Mouse (Mus musculus) frontal cortex, postnatal 14 days (tissue): ENCODE measurements around the gene Pabpn1.

Experiments
- DNase-seq, 2 experiments: peaks; one replicate each; pipeline ENCODE4 v3.0.0; 2022; ENCODE audit warnings: low spot score in 2 of 2

Gene Pabpn1

GRCm38 (mm10) chr14:54892200-54892599 lies at the start of gene Pabpn1:
Pabpn1 (plus strand) TSS chr14:54892500.
- no peak for DNase-seq

- DNase-seq, result no peak
Observed at GRCm38 (mm10) chr14:54843461-54843860, 48.8 kb upstream of the Pabpn1 start.

- no peak for DNase-seq
Observed at GRCm38 (mm10) chr14:54855726-54856125, 36.6 kb upstream of the Pabpn1 start.

GRCm38 (mm10) chr14:54856703-54857102 lies 35.6 kb upstream of the Pabpn1 start:
- DNase-seq, result no peak

- no peak for DNase-seq
Observed at GRCm38 (mm10) chr14:54857891-54858290, 34.4 kb upstream of the Pabpn1 start.

- DNase-seq, result peak in 1 of 2 experiments; percentile 67
Observed at GRCm38 (mm10) chr14:54860511-54860910, 31.8 kb upstream of the Pabpn1 start.

GRCm38 (mm10) chr14:54863501-54864312 lies 28.6 kb upstream of the Pabpn1 start:
- peak; percentile 83 to 91 for DNase-seq

- no peak for DNase-seq
Observed at GRCm38 (mm10) chr14:54864313-54865036, 27.8 kb upstream of the Pabpn1 start.

GRCm38 (mm10) chr14:54865626-54866025 lies 26.7 kb upstream of the Pabpn1 start:
- no peak for DNase-seq

- no peak for DNase-seq
Observed at GRCm38 (mm10) chr14:54866268-54866667, 26.0 kb upstream of the Pabpn1 start.

- DNase-seq, result no peak
Observed at GRCm38 (mm10) chr14:54866936-54867335, 25.4 kb upstream of the Pabpn1 start.

- DNase-seq, result no peak
Observed at GRCm38 (mm10) chr14:54868026-54868425, 24.3 kb upstream of the Pabpn1 start.

GRCm38 (mm10) chr14:54870861-54871260 lies 21.4 kb upstream of the Pabpn1 start, which contains the start of gene Homez:
Homez (minus strand) TSS chr14:54870961.
- no peak for DNase-seq

- no peak for DNase-seq
Observed at GRCm38 (mm10) chr14:54874165-54874564, 18.1 kb upstream of the Pabpn1 start.

- peak in 1 of 2 experiments; percentile 46 for DNase-seq
Observed at GRCm38 (mm10) chr14:54875844-54876538, 16.3 kb upstream of the Pabpn1 start.

- peak; percentile 79 to 84 for DNase-seq
Observed at GRCm38 (mm10) chr14:54876539-54877047, 15.7 kb upstream of the Pabpn1 start.

GRCm38 (mm10) chr14:54877048-54877715 lies 15.1 kb upstream of the Pabpn1 start, which contains the start of gene Ppp1r3e:
Ppp1r3e (minus strand) TSS chr14:54877550.
- DNase-seq, result peak; percentile 46 to 60

GRCm38 (mm10) chr14:54883154-54884021 lies 8.9 kb upstream of the Pabpn1 start, which contains the start of the genes Bcl2l2 and Gm20521:
Bcl2l2 (plus strand) TSS chr14:54883377.
Gm20521 (plus strand) TSS chr14:54883441.
- peak in 1 of 2 experiments; percentile 65 for DNase-seq

GRCm38 (mm10) chr14:54884022-54884712 lies 8.1 kb upstream of the Pabpn1 start:
- no peak for DNase-seq

GRCm38 (mm10) chr14:54885309-54885708 lies 7.0 kb upstream of the Pabpn1 start:
- DNase-seq, result no peak
